Mouse (Mus musculus): Measurements from ENCODE around the gene Hspa1l. TPM values are rescaled to one million over a fixed set of nuclear protein-coding genes. Genes with fewer than 3 reads are reported as not detected.
A peak's percentile ranks its signal among the peaks of the same experiment; 100 is the strongest.
"Not testable (repeated sequence)": the region's sequence is repeated elsewhere in the genome, so short reads cannot be mapped to it uniquely, and the experiment has no call there.

Gene Hspa1l
- polyA plus RNA-seq, 1 experiment from 2014 or later, result 1.9 TPM

- DNase-seq (ENCODE audit: low read depth, low spot score) (no peak), ATAC-seq (no peak)
- TF ChIP-seq CTCF (IDR thresholded peaks at IDR 0.05), result no peak
- CTCF ChIA-PET, result interaction anchor here (1.1 to 2.5 kb wide), 2 partner anchors 12 to 24 kb away, joined by 3 to 8 read pairs; no protein-coding TSS in a partner anchor
- H3K27me3 ChIP-seq, result no peaks in the 10 kb centered on the region
- POLR2A ChIA-PET, result interaction anchor here (0.5 to 0.7 kb wide), 2 partner anchors 25 to 91 kb away, joined by 3 read pairs; no protein-coding TSS in a partner anchor
- in situ Hi-C loops (cut with MboI; ENCODE audit: low pct_unique_long_range_greater_than_20kb), result no loop called here
Observed at GRCm38 (mm10) chr17:34996411-34997141, 24.1 kb downstream of the Hspa1l start.

GRCm38 (mm10) chr17:34997142-34997483 lies 24.6 kb downstream of the Hspa1l start:
- TF ChIP-seq CTCF (IDR thresholded peaks at IDR 0.05), result no peak
- ChIA-PET CTCF (interaction anchor here (1.6 kb wide), 1 partner anchor 13 kb away, joined by 5 read pairs; no protein-coding TSS in a partner anchor), POLR2A (interaction anchor here (0.7 kb wide), 1 partner anchor 92 kb away, joined by 3 read pairs; no protein-coding TSS in a partner anchor)
- no peak for DNase-seq (ENCODE audit: low read depth, low spot score)
- no peaks in the 10 kb centered on the region for H3K27me3 ChIP-seq
- no peak for ATAC-seq
- in situ Hi-C loops (cut with MboI; ENCODE audit: low pct_unique_long_range_greater_than_20kb), result no loop called here

- no peak for DNase-seq (ENCODE audit: low read depth, low spot score)
- no peak for TF ChIP-seq CTCF (IDR thresholded peaks at IDR 0.05)
- no peak for ATAC-seq
- H3K27me3 ChIP-seq, result no peaks in the 10 kb centered on the region
- POLR2A ChIA-PET, result interaction anchor here (0.5 to 0.6 kb wide), 2 partner anchors 91 to 130 kb away, joined by 3 read pairs; no protein-coding TSS in a partner anchor
- CTCF ChIA-PET, result interaction anchor here (0.7 to 1.6 kb wide), 4 partner anchors 11 to 17 kb away, joined by 3 to 5 read pairs (median 3); partner anchors contain the start of gene Lsm2
- in situ Hi-C loops (cut with MboI; ENCODE audit: low pct_unique_long_range_greater_than_20kb), result no loop called here
Observed at GRCm38 (mm10) chr17:34998526-34999430, 26.3 kb downstream of the Hspa1l start.

- in situ Hi-C loops (cut with MboI; ENCODE audit: low pct_unique_long_range_greater_than_20kb); DNase-seq (ENCODE audit: low read depth, low spot score); ATAC-seq; H3K27me3 ChIP-seq: not testable (repeated sequence)
- CTCF ChIA-PET, result interaction anchor here (1.1 kb wide), 1 partner anchor 48 kb away, joined by 3 read pairs; no protein-coding TSS in a partner anchor
- POLR2A ChIA-PET, result interaction anchor here (0.6 to 0.7 kb wide), 2 partner anchors 18 to 50 kb away, joined by 3 read pairs; partner anchors contain the start of gene Clic1
Observed at GRCm38 (mm10) chr17:34999871-35000716, 27.6 kb downstream of the Hspa1l start.

GRCm38 (mm10) chr17:35000717-35001451 lies 28.4 kb downstream of the Hspa1l start, which contains the start of gene Vars:
Vars (plus strand) TSS chr17:35000987.
- ChIA-PET POLR2A (interaction anchor here (0.6 to 1.3 kb wide), 5 partner anchors 11 to 240 kb away, joined by 3 to 6 read pairs (median 3); partner anchors contain the start of genes Clic1 and Gpank1), CTCF (interaction anchor here (1.1 kb wide), 1 partner anchor 48 kb away, joined by 3 read pairs; no protein-coding TSS in a partner anchor)
- in situ Hi-C loops (cut with MboI; ENCODE audit: low pct_unique_long_range_greater_than_20kb), result no loop called here

GRCm38 (mm10) chr17:35001452-35002152 lies 29.1 kb downstream of the Hspa1l start:
- ATAC-seq (peak; percentile 23), DNase-seq (ENCODE audit: low read depth, low spot score) (no peak)
- H3K27me3 ChIP-seq, result no peaks in the 10 kb centered on the region
- ChIA-PET POLR2A (interaction anchor here (0.5 to 1.3 kb wide), 5 partner anchors 11 to 239 kb away, joined by 3 to 6 read pairs (median 3); partner anchors contain the start of gene Gpank1), CTCF (no interaction called here)
- no peak for TF ChIP-seq CTCF (IDR thresholded peaks at IDR 0.05)
- in situ Hi-C loops (cut with MboI; ENCODE audit: low pct_unique_long_range_greater_than_20kb), result no loop called here

More at GRCm38 (mm10) chr17:35000717-35001451, 28.4 kb downstream of the Hspa1l start, which contains the start of gene Vars:
- TF ChIP-seq CTCF (IDR thresholded peaks at IDR 0.05), result no peak
- DNase-seq (ENCODE audit: low read depth, low spot score), result no peak
- no peaks in the 10 kb centered on the region for H3K27me3 ChIP-seq
- peak; percentile 72 for ATAC-seq

GRCm38 (mm10) chr17:35002153-35002865 lies 29.8 kb downstream of the Hspa1l start:
- POLR2A ChIA-PET, result interaction anchor here (0.5 to 1.3 kb wide), 5 partner anchors 10 to 119 kb away, joined by 3 to 6 read pairs (median 3); partner anchors contain the start of gene Gpank1
- H3K27me3 ChIP-seq, result no peaks in the 10 kb centered on the region
- ATAC-seq (no peak), DNase-seq (ENCODE audit: low read depth, low spot score) (no peak)
- in situ Hi-C loops (cut with MboI; ENCODE audit: low pct_unique_long_range_greater_than_20kb), result no loop called here
- CTCF ChIA-PET, result no interaction called here
- no peak for TF ChIP-seq CTCF (IDR thresholded peaks at IDR 0.05)
